28 mouse cellular contexts compared by ENCODE assay signal in genomic region chr1:72201126-72201525, GRCm38 (mm10).
"Had no signal": no experiment of that assay in that cellular context is flagged by ENCODE, and none has a peak within 500 bp of the region (broad histone marks: within the 10 kb centered on the region; RNA-seq: fewer than 3 reads in every experiment).

No protein-coding gene starts in this region.

- H3K4me1 ChIP-seq: embryonic facial prominence, embryonic 12.5 days had no signal

- H3K27ac ChIP-seq: embryonic facial prominence, embryonic 10.5 days; embryonic facial prominence, embryonic 12.5 days; embryonic facial prominence, embryonic 13.5 days; embryonic facial prominence, embryonic 15.5 days; forebrain, embryonic 10.5 days; forebrain, embryonic 12.5 days; forebrain, embryonic 13.5 days; forebrain, embryonic 15.5 days; gastrocnemius, adult 2 months had no signal

- H3K4me3 ChIP-seq: embryonic facial prominence, embryonic 10.5 days; embryonic facial prominence, embryonic 12.5 days; embryonic facial prominence, embryonic 13.5 days; embryonic facial prominence, embryonic 15.5 days; erythroblast, embryonic 14.5 days; forebrain, embryonic 10.5 days; forebrain, embryonic 12.5 days; forebrain, embryonic 13.5 days; forebrain, embryonic 15.5 days; gastrocnemius, adult 2 months had no signal

- H3K36me3 ChIP-seq: embryonic facial prominence, embryonic 10.5 days; embryonic facial prominence, embryonic 12.5 days; embryonic facial prominence, embryonic 13.5 days; embryonic facial prominence, embryonic 15.5 days; forebrain, embryonic 10.5 days; forebrain, embryonic 12.5 days; forebrain, embryonic 15.5 days had no signal

- H3K9me3 ChIP-seq: embryonic facial prominence, embryonic 10.5 days; embryonic facial prominence, embryonic 12.5 days; embryonic facial prominence, embryonic 13.5 days; embryonic facial prominence, embryonic 15.5 days; forebrain, embryonic 10.5 days; forebrain, embryonic 12.5 days; forebrain, embryonic 13.5 days; forebrain, embryonic 15.5 days had no signal

- ATAC-seq: forebrain, embryonic 13.5 days; forebrain, embryonic 14.5 days; forebrain, embryonic 15.5 days; forebrain, embryonic 16.5 days; forebrain, postnatal 0 days had no signal

- H3K9ac ChIP-seq: embryonic facial prominence, embryonic 12.5 days; embryonic facial prominence, embryonic 13.5 days; embryonic facial prominence, embryonic 15.5 days; forebrain, embryonic 12.5 days; forebrain, embryonic 13.5 days; forebrain, embryonic 15.5 days; forebrain, postnatal 0 days had no signal

- DNase-seq: cerebellum, adult 2 months; cerebellum, adult 8-10 months; cerebellum, adult 9-10 months; cerebellum, adult 9-11 months; cerebellum, postnatal 10 days; cerebellum, postnatal 14 days; cerebellum, postnatal 25 days; cerebellum, postnatal 36 days; embryo, embryonic 11 days; forebrain, postnatal 0 days; gastrocnemius, adult 2 months; gastrocnemius, postnatal 10 days; gastrocnemius, postnatal 14 days; gastrocnemius, postnatal 25 days; gastrocnemius, postnatal 36 days; heart, adult 11 months; heart, adult 18-20 months had no signal

- H3K4me2 ChIP-seq: embryonic facial prominence, embryonic 12.5 days; embryonic facial prominence, embryonic 13.5 days; embryonic facial prominence, embryonic 15.5 days; forebrain, embryonic 12.5 days; forebrain, embryonic 13.5 days; forebrain, embryonic 15.5 days had no signal

- H3K27me3 ChIP-seq: embryonic facial prominence, embryonic 12.5 days; embryonic facial prominence, embryonic 13.5 days; embryonic facial prominence, embryonic 15.5 days; forebrain, embryonic 12.5 days; forebrain, embryonic 13.5 days; forebrain, embryonic 15.5 days had no signal
